Mouse (Mus musculus) liver (tissue): ENCODE measurements around the gene Sik3.
"Not testable (repeated sequence)": the region's sequence is repeated elsewhere in the genome, so short reads cannot be mapped to it uniquely, and the experiment has no call there.

ENCODE experiments used
- DNase-seq: peaks from one replicate; pipeline ENCODE4 v3.0.0-alpha.2; 2020; ENCODE audit warnings: mixed read lengths

Gene Sik3

GRCm38 (mm10) chr9:46061696-46062425 lies 49.2 kb downstream of the Sik3 start:
- no peak for DNase-seq

- DNase-seq = no peak
Measured at GRCm38 (mm10) chr9:46064331-46064730, 51.7 kb downstream of the Sik3 start.

GRCm38 (mm10) chr9:46066711-46067110 lies 54.1 kb downstream of the Sik3 start:
- no peak for DNase-seq

GRCm38 (mm10) chr9:46067691-46068090 lies 55.1 kb downstream of the Sik3 start:
- DNase-seq = peak; percentile 69

DNA sequence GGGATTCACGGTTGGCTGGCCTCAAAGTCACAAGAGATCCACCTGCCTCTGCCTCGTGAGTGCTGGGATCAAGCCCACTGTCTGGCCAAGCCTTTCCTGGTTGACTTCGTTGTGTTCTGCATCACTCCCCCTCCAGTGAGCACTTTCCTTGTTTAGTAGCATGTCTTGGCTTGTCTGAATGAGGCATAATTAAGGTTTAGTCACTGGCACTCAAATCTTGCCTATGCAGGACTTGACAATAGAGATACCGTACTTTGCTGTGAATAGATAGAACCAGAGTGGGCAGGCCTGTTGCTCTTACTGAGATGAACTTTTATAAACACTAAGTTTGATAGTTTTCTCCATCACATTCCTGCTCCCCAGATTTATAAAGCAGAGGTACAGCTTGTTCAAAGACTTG lies 56.4 kb downstream of the Sik3 start:
- no peak for DNase-seq

DNA sequence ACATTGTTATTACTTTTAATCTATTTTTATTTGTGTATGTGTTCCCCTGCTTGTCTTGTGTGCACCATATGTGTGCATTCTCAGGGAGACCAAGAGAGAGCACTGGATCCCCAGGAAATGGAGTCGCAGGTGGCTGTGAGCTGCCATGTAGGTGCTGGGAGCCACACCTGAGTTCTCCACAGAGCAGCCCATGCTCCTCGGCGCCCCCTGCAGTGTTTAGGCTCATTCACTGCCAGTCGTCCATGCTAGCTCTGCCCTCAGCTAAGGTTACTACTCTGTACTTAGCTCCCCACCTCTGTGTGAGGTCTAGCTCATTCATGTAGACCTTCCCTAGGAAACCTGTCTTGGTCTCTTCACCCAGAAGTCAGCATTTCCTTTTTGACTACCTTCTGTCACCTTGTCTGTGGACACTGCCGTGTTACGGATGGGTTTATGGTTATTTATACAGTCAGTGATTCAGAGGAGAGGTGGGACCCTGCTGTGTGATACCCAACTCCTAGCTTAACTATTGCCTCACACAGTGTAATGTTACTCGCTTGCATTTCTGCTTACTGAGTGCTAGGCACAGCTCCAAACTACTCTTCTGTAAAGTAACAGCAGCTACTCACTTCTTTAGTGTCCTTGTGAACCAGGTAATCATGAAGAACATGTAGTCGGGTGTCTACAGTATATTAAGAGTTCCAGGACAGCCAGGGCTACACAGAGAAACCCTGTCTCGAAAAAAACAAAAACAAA lies 59.6 kb downstream of the Sik3 start:
- DNase-seq = peak; percentile 22

GRCm38 (mm10) chr9:46073443-46073842 lies 60.8 kb downstream of the Sik3 start:
- no peak for DNase-seq

DNA sequence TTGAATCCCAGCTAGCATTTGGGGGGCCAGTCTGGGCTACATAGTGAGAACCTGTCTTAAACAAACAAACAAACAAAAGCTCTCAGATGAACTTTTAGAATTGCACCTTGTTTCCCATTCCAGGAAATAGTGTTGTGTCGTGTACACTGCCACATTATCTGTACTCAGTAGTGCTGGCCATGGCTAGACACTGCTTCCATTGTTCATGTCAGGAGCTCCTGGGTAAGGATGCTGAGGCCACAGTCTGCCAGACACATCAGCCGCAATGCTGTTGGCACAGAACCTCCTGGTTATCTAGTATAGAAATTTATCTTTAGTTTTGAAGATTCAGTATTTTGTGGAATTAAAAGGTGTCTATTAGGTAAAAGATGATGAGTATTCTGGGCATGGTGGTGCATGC lies 63.0 kb downstream of the Sik3 start:
- DNase-seq = no peak

DNA sequence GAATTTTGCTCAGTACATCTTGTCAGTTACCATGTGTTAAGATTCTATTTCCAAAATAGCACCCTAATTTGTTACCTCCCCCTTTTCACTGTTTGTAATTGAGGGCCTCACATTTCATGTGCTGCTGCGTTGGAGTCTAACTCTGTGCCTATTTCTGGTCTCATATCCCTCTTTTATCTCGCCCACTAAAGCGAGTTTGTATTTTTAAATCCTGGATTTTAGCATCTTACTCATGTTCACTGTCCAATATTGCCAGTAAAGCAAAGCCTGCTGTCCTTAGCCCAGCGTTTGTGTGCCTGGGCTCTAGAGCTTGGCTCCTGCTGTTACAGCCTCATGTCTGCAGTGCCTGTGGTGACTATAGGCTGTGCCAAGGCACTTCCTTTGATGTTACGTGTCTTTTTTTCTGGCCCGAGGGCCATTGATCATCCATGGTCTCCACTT lies 69.8 kb downstream of the Sik3 start:
- no peak for DNase-seq

GRCm38 (mm10) chr9:46083490-46083893 lies 70.9 kb downstream of the Sik3 start:
- DNase-seq = no peak

DNA sequence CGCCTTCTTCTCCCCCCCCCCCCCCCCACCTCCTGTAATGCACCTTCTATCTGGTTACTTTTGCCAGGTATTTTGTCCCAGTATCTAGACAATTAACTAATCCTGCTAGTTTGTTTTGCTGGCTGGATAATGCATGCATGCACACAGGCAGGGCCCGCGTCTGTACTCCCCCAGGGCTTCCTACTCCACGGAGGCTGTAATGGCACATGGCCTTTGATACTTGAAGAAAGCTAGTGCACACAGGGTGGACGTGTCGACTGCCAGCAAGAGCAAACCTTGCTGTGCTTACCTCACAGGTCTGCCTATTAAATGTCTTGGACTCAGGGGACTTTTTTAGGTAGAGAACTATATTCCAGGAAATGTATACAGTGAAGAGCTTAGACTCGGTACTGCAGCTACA lies 73.3 kb downstream of the Sik3 start:
- no peak for DNase-seq

DNA sequence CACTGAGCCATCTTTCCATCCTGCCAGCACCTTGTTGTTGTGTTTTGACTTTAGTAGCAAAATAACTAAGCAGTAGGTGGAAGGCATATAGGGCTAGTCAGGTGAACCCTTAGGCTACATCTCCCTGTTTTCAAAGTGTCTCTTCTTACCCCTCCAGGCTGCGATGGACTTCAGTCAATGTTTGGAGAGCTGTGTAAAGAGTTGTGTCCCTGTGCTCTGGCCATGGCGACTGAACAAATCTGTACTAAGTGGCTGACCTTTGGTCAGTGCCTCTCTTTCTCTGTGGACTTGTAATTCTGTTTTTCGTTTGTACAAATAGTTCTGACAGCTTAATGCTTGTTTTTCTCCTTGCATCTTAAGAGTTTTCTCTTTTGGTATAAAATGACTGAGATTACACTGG lies 74.2 kb downstream of the Sik3 start:
- DNase-seq = peak; percentile 16

- DNase-seq = no peak
Measured at GRCm38 (mm10) chr9:46087461-46087860, 74.8 kb downstream of the Sik3 start.

GRCm38 (mm10) chr9:46088722-46089121 lies 76.1 kb downstream of the Sik3 start:
- no peak for DNase-seq

- no peak for DNase-seq
Measured at GRCm38 (mm10) chr9:46090066-46090465, 77.4 kb downstream of the Sik3 start.

DNA sequence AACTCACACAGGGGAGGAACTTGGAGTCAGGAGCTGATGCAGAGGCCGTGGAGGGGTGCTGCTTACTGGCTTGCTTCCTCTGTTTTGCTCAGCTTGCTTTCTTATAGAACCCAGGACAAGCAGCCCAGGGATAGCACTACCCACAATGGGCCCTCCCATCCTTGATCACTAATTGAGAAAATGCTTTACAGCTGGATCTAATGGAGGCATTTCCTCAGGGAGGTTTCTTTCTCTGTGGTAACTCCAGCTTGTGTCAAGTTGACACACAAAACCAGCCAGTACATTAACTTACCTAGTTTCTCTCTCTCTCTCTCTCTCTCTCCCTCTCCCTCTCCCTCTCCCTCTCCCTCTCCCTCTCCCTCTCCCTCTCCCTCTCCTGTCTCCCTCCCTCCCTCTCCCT lies 78.5 kb downstream of the Sik3 start:
- not testable (repeated sequence) for DNase-seq

- no peak for DNase-seq
Measured at GRCm38 (mm10) chr9:46092633-46093032, 80.0 kb downstream of the Sik3 start.

DNA sequence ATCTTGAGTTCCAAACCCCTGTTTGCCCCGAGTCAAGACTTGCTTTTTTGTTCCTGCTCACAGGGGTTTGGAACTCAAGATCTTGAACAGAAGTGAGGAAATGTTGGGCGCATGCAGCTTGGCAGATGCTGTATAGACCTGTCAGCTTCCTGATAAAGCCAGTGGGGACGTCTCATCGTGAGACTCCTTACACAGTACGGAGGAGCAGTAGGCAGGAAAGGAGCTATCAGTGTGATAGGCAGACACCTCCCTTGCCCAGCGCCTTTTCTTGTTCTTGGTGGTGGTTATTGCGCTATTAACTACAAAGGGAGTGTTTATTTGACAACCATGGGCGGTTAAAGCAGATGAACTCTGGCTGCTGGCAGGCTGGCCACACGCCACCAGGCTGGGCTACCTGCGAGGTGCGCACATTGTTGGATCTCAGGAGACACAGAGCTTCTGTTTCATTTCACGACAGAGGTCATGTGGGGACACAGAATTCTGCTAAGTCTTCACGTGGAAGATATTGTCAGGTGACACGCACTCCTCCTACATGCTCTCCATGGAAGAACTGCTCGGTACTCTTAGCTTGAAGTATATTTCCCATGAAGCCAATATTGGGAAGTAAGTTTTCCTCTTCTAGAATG lies 85.9 kb downstream of the Sik3 start:
- DNase-seq = peak; percentile 36

DNA sequence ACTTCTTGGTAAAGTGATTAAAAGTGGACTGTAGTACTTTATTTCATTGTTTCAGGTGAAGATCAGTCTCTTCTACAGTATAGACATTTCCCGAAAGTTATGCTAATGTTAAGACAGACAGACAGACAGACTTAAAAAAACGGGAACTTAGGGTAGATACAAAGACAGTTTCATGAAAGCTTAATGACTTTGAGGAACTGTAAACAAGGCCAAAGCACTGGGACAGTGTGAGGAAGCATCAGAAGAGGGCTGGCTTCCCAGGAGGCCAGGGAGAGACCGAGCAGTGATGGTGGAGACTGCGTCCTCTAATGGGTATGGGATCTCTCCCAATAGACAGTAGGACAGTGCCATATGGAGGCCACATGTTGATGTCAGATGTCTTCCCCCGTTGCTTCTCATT lies 86.5 kb downstream of the Sik3 start:
- DNase-seq = no peak

DNA sequence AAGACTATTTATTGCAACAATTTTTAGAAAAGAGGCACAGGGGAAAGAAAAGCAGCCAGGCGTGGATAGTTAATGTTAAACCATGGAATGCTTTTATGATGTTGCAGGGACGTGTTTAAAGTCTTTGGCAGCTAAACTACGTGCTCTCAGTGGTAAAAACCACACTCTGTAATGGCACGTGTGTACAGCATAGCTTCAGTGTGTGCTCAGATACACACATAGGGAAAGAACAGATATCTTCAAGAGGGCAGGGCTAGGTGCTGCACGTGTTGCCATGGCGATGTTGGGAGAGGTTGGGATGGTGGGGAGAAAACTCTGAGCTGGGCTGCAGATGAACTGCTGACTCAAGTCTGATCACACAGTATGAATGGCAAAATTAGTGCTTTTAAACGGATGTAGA lies 90.5 kb downstream of the Sik3 start:
- DNase-seq = no peak

DNA sequence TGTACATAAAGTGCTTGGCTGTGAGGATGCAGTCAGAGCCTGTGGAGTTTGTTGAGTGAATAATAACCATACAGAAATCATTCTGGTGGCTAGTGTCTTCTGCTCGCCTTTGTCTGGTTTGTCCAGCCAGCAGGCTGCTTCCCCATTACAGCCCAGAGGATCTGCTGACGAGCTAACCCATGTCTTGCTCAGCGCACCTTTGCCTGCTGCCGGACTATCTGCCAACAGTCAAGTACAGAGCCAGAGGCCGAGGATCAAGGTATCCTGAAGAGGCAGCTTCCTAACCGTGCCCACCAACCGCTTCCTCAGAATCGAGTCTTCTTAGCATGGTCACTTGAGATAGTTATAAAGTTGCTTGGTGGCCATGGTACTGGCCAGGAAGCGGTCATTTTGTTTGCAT lies 93.5 kb downstream of the Sik3 start:
- no peak for DNase-seq

DNA sequence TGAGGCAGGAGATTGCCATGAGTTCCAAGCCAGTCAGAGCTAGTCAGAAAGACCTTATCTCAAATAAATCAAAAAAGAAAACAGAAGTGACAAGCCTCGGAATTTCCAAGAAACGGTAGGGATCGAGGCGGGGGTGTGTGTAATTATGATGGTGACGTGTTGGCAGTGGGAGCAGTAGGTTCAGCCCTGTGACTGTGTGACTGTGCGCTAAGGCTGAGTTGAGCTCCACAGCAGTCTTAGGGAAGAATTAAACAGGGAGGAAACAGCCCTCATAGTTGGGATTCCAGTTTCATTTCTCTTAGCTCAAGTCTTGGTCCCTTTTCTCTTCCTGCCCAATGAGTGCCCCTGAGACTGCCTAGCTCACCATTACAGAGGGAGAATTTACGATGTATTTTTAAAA lies 98.0 kb downstream of the Sik3 start:
- no peak for DNase-seq

DNA sequence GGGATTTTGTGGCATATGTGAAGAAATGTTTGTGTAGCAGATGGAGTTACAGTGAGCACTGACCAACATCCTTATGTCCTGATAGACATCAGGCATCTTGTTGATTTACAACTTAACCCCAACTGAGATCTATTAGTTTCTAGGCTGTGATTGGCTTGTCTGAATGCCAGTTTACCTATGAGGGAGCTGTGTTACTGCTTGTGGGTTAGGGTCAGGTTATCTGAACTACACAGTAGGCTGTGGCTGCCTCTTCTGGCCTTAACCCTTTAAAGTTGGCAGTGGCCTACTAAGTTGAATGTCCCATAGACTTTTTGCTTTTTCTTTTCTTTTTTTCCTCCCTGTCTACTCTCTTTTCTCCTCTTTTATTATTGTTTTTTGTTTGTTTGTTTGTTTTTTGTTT lies 98.7 kb downstream of the Sik3 start:
- no peak for DNase-seq

DNA sequence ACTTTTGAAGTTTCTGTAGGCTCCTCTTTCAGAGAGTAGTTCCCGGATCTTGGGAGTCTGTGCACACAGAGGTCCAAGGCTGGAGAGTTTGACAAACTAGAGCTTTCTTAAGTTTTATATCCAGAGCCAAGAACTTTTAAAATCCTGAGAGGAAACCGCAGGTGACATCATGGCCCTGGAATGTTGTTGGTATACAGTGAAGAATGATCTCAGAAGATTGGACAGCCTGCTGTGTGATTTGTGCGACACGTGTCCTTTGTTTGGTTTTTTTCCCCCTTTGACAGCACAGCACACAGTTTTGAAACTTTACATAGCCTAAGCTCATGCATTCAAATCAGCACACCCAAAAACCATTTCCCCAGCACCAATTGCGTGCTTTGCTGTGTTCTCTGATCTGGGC lies 99.6 kb downstream of the Sik3 start:
- no peak for DNase-seq
